Mouse (Mus musculus): ENCODE results near the gene Podxl2. TPM values are rescaled to one million over a fixed set of nuclear protein-coding genes. Genes with fewer than 3 reads are reported as not detected.

Gene Podxl2
- polyA plus RNA-seq (2015; fragmentation: Nextera tagmentation; extraction: Ambion mirVana) = 32.0 and 35.6 TPM in 2 replicates

- H3K27me3 ChIP-seq (replicated peaks; ENCODE audit: control insufficient read depth, insufficient read depth, low read length) = peaks cover 16% of the 10 kb centered on the region; the same call in 1 of the 2 replicates
- peak within 1 kb of the TSS; percentile 75 for H3K4me3 ChIP-seq (ENCODE audit: low read length)
- ATAC-seq = peak; percentile 81
- H3K9ac ChIP-seq (ENCODE audit: low read depth, low read length) = peak within 1 kb of the TSS; percentile 78
- H3K27ac ChIP-seq (ENCODE audit: low read length) = no peak within 1 kb of the TSS
- H3K36me3 ChIP-seq (ENCODE audit: control insufficient read depth, insufficient read depth, low read length) = no peaks in the 10 kb centered on the region
- peaks cover 24% of the 10 kb centered on the region for H3K4me1 ChIP-seq (ENCODE audit: control insufficient read depth, insufficient read depth, low read length)
- 9% methylated on average over 45 of the region's 63 CpGs for WGBS
- H3K9me3 ChIP-seq (ENCODE audit: control insufficient read depth, low read length) = no peaks in the 10 kb centered on the region
- H3K4me2 ChIP-seq (ENCODE audit: low read depth, low read length) = peak within 1 kb of the TSS; percentile 99
These were observed at the start of gene Podxl2 for GRCm38 (mm10) chr6:88874868-88875508. Podxl2 (minus strand) TSS chr6:88875044.

- Histone ChIP-seq H3K27me3 (replicated peaks; ENCODE audit: control insufficient read depth, insufficient read depth, low read length) (no peaks in the 10 kb centered on the region), H3K36me3 (ENCODE audit: control insufficient read depth, insufficient read depth, low read length) (no peaks in the 10 kb centered on the region), H3K4me2 (ENCODE audit: low read depth, low read length) (no peak overlapping the region), H3K4me3 (ENCODE audit: low read length) (no peak overlapping the region), H3K4me1 (ENCODE audit: control insufficient read depth, insufficient read depth, low read length) (no peaks in the 10 kb centered on the region), H3K9me3 (ENCODE audit: control insufficient read depth, low read length) (no peaks in the 10 kb centered on the region), H3K9ac (ENCODE audit: low read depth, low read length) (no peak overlapping the region), H3K27ac (ENCODE audit: low read length) (no peak overlapping the region)
- 74% methylated on average over 8 of the region's 8 CpGs for WGBS
- ATAC-seq = no peak
These were observed 44.0 kb upstream of the Podxl2 start for GRCm38 (mm10) chr6:88918802-88919201.

- Histone ChIP-seq H3K36me3 (ENCODE audit: control insufficient read depth, insufficient read depth, low read length) (0 out of 2 replicates have a peak, but pooled peaks cover 4% of the 10 kb centered on the region), H3K4me1 (ENCODE audit: control insufficient read depth, insufficient read depth, low read length) (no peaks in the 10 kb centered on the region), H3K4me3 (ENCODE audit: low read length) (no peak overlapping the region), H3K9me3 (ENCODE audit: control insufficient read depth, low read length) (no peaks in the 10 kb centered on the region), H3K9ac (ENCODE audit: low read depth, low read length) (no peak overlapping the region), H3K27ac (ENCODE audit: low read length) (no peak overlapping the region), H3K27me3 (replicated peaks; ENCODE audit: control insufficient read depth, insufficient read depth, low read length) (no peaks in the 10 kb centered on the region), H3K4me2 (ENCODE audit: low read depth, low read length) (no peak overlapping the region)
- peak; percentile 41; the same call in 1 of the 2 replicates for ATAC-seq
- 52% methylated on average over 1 of the region's 1 CpGs for WGBS
These were observed 41.3 kb upstream of the Podxl2 start for GRCm38 (mm10) chr6:88916153-88916552.

GRCm38 (mm10) chr6:88915510-88915909 lies 40.7 kb upstream of the Podxl2 start:
- 73% methylated on average over 4 of the region's 4 CpGs for WGBS
- Histone ChIP-seq H3K4me3 (ENCODE audit: low read length) (no peak overlapping the region), H3K27me3 (replicated peaks; ENCODE audit: control insufficient read depth, insufficient read depth, low read length) (no peaks in the 10 kb centered on the region), H3K27ac (ENCODE audit: low read length) (no peak overlapping the region), H3K36me3 (ENCODE audit: control insufficient read depth, insufficient read depth, low read length) (0 out of 2 replicates have a peak, but pooled peaks cover 4% of the 10 kb centered on the region), H3K4me2 (ENCODE audit: low read depth, low read length) (no peak overlapping the region), H3K4me1 (ENCODE audit: control insufficient read depth, insufficient read depth, low read length) (no peaks in the 10 kb centered on the region), H3K9ac (ENCODE audit: low read depth, low read length) (no peak overlapping the region), H3K9me3 (ENCODE audit: control insufficient read depth, low read length) (no peaks in the 10 kb centered on the region)
- ATAC-seq = peak; percentile 59; the same call in 1 of the 2 replicates

- Histone ChIP-seq H3K4me3 (ENCODE audit: low read length) (no peak overlapping the region), H3K4me1 (ENCODE audit: control insufficient read depth, insufficient read depth, low read length) (no peaks in the 10 kb centered on the region), H3K9ac (ENCODE audit: low read depth, low read length) (no peak overlapping the region), H3K9me3 (ENCODE audit: control insufficient read depth, low read length) (no peaks in the 10 kb centered on the region), H3K36me3 (ENCODE audit: control insufficient read depth, insufficient read depth, low read length) (0 out of 2 replicates have a peak, but pooled peaks cover 4% of the 10 kb centered on the region), H3K27me3 (replicated peaks; ENCODE audit: control insufficient read depth, insufficient read depth, low read length) (no peaks in the 10 kb centered on the region), H3K4me2 (ENCODE audit: low read depth, low read length) (no peak overlapping the region), H3K27ac (ENCODE audit: low read length) (no peak overlapping the region)
- 71% methylated on average over 5 of the region's 5 CpGs for WGBS
- no peak for ATAC-seq
These were observed 40.0 kb upstream of the Podxl2 start for GRCm38 (mm10) chr6:88914799-88915198.

GRCm38 (mm10) chr6:88913440-88913839 lies 38.6 kb upstream of the Podxl2 start:
- H3K27ac ChIP-seq (ENCODE audit: low read length) = no peak overlapping the region
- H3K9ac ChIP-seq (ENCODE audit: low read depth, low read length) = no peak overlapping the region
- no peaks in the 10 kb centered on the region for H3K4me1 ChIP-seq (ENCODE audit: control insufficient read depth, insufficient read depth, low read length)
- no peaks in the 10 kb centered on the region for H3K9me3 ChIP-seq (ENCODE audit: control insufficient read depth, low read length)
- no peak overlapping the region for H3K4me3 ChIP-seq (ENCODE audit: low read length)
- H3K27me3 ChIP-seq (replicated peaks; ENCODE audit: control insufficient read depth, insufficient read depth, low read length) = no peaks in the 10 kb centered on the region
- peaks cover 8% of the 10 kb centered on the region; the same call in 1 of the 2 replicates for H3K36me3 ChIP-seq (ENCODE audit: control insufficient read depth, insufficient read depth, low read length)
- no peak overlapping the region for H3K4me2 ChIP-seq (ENCODE audit: low read depth, low read length)
- no peak for ATAC-seq

GRCm38 (mm10) chr6:88913022-88913421 lies 38.2 kb upstream of the Podxl2 start:
- no peaks in the 10 kb centered on the region for H3K9me3 ChIP-seq (ENCODE audit: control insufficient read depth, low read length)
- no peaks in the 10 kb centered on the region for H3K27me3 ChIP-seq (replicated peaks; ENCODE audit: control insufficient read depth, insufficient read depth, low read length)
- H3K4me1 ChIP-seq (ENCODE audit: control insufficient read depth, insufficient read depth, low read length) = no peaks in the 10 kb centered on the region
- no peak overlapping the region for H3K4me3 ChIP-seq (ENCODE audit: low read length)
- H3K27ac ChIP-seq (ENCODE audit: low read length) = no peak overlapping the region
- no peak overlapping the region for H3K4me2 ChIP-seq (ENCODE audit: low read depth, low read length)
- 85% methylated on average over 4 of the region's 4 CpGs for WGBS
- no peak for ATAC-seq
- no peak overlapping the region for H3K9ac ChIP-seq (ENCODE audit: low read depth, low read length)
- H3K36me3 ChIP-seq (ENCODE audit: control insufficient read depth, insufficient read depth, low read length) = peaks cover 8% of the 10 kb centered on the region; the same call in 1 of the 2 replicates

- Histone ChIP-seq H3K27ac (ENCODE audit: low read length) (no peak overlapping the region), H3K4me2 (ENCODE audit: low read depth, low read length) (no peak overlapping the region), H3K4me3 (ENCODE audit: low read length) (no peak overlapping the region), H3K4me1 (ENCODE audit: control insufficient read depth, insufficient read depth, low read length) (peaks cover 15% of the 10 kb centered on the region), H3K36me3 (ENCODE audit: control insufficient read depth, insufficient read depth, low read length) (peaks cover 8% of the 10 kb centered on the region; the same call in 1 of the 2 replicates), H3K9me3 (ENCODE audit: control insufficient read depth, low read length) (no peaks in the 10 kb centered on the region), H3K9ac (ENCODE audit: low read depth, low read length) (no peak overlapping the region), H3K27me3 (replicated peaks; ENCODE audit: control insufficient read depth, insufficient read depth, low read length) (no peaks in the 10 kb centered on the region)
- 90% methylated on average over 6 of the region's 6 CpGs for WGBS
- no peak for ATAC-seq
These were observed 34.3 kb upstream of the Podxl2 start for GRCm38 (mm10) chr6:88909151-88909550.

GRCm38 (mm10) chr6:88906369-88907108 lies 31.7 kb upstream of the Podxl2 start:
- Histone ChIP-seq H3K27me3 (replicated peaks; ENCODE audit: control insufficient read depth, insufficient read depth, low read length) (no peaks in the 10 kb centered on the region), H3K4me2 (ENCODE audit: low read depth, low read length) (no peak overlapping the region; the same call in 1 of the 2 replicates), H3K4me3 (ENCODE audit: low read length) (no peak overlapping the region), H3K27ac (ENCODE audit: low read length) (no peak overlapping the region), H3K36me3 (ENCODE audit: control insufficient read depth, insufficient read depth, low read length) (peaks cover 5% of the 10 kb centered on the region; the same call in 1 of the 2 replicates), H3K9me3 (ENCODE audit: control insufficient read depth, low read length) (no peaks in the 10 kb centered on the region), H3K9ac (ENCODE audit: low read depth, low read length) (no peak overlapping the region; the same call in 1 of the 2 replicates), H3K4me1 (ENCODE audit: control insufficient read depth, insufficient read depth, low read length) (peaks cover 29% of the 10 kb centered on the region)
- 20% methylated on average over 16 of the region's 16 CpGs for WGBS
- ATAC-seq = 0 out of 2 replicates have a peak, but pooled peaks have one; percentile 3
